Mouse (Mus musculus): ENCODE measurements around the gene Il1rap.

Il1rap gene

GRCm38 (mm10) chr16:26730941-26731340 is 149.4 kb downstream of the Il1rap start:
- no peak for DNase-seq

GRCm38 (mm10) chr16:26732566-26732965 is 151.1 kb downstream of the Il1rap start:
- no peak for DNase-seq

- DNase-seq, result no peak
These were observed 174.1 kb downstream of the Il1rap start for GRCm38 (mm10) chr16:26755381-26756155.

DNA sequence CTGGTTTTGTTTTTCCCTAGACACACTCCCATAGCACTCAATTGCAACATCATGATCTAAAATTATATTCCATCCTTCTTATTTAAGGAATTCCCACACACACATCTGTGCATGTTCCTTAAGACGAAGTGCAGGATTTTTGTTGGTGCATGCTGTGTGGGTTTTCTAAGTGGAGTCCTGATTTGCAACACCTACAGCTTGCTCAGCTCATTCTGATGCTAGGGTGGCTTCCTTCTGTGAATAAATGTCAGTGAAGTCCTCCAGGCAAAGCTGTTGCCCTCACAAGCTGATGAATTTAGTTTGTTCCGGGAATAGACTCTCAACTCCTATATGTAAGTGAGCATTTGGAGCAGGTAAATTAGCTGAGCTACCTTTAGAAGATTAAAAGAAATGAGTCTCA is 194.5 kb downstream of the Il1rap start:
- DNase-seq, result no peak

GRCm38 (mm10) chr16:26777132-26777531 is 195.6 kb downstream of the Il1rap start:
- DNase-seq, result no peak
